Mouse (Mus musculus): ENCODE results near the gene Pecam1. TPM values are rescaled to one million over a fixed set of nuclear protein-coding genes. Genes with fewer than 3 reads are reported as not detected.
A peak's percentile ranks its signal among the peaks of the same experiment; 100 is the strongest.
"Not testable (repeated sequence)": the region's sequence is repeated elsewhere in the genome, so short reads cannot be mapped to it uniquely, and the experiment has no call there.

The Pecam1 gene
- polyA plus RNA-seq, 1 experiment: 0.15 TPM

DNA sequence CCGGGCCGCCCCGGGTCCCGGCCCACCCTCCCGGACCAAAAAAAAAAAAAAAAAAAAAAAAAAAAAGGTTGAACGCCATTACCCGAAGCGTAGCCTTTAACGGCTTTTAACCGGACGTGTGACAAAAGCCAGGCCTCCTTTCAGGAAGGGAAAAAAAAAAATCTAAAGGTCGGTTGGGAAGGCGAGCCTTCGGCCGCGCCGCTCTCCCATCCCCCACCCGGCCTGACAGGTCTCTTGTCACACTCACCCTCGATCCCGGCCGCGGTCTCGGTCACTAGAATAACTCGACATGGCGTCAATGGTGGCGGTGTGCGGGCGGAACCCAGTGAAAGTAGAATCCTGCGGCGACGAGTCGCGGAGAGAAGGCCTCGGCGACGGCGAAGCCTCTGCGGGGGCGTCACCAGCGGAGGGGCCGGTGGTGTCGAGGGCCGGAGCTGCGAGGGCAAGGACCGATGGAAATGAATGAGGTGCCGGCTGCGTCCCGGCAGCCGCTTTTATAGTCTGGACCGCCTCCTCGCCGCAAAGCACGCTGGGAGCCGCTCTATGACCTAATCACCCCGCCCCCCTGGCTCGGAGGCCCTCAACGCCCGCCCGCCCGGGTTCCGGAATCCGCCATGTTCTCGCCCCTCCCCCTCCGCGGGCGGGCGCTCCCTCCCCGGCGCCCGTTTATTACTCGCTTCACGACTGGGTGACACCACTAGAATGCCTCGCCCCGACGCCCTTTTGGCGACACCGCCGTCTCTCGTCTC lies 37.8 kb upstream of the Pecam1 start:
- H3K79me2 ChIP-seq (ENCODE audit: control insufficient read depth, insufficient read depth): peaks cover 88% of the 10 kb centered on the region
- H3K36me3 ChIP-seq (ENCODE audit: control insufficient read depth, insufficient read depth): peaks cover 50% of the 10 kb centered on the region
- H3K79me3 ChIP-seq (ENCODE audit: low read depth): peaks cover 73% of the 10 kb centered on the region
- no peak for TF ChIP-seq FOSL1 (IDR thresholded peaks at IDR 0.05; ENCODE audit: insufficient read depth, low read length, poor library complexity, severe bottlenecking)
- TF ChIP-seq MAX (IDR thresholded peaks at IDR 0.05): no peak
- no peak for TF ChIP-seq MYOG (IDR thresholded peaks at IDR 0.05; ENCODE audit: control insufficient read depth, extremely low read depth, insufficient read length)
- TF ChIP-seq MYOD1 (IDR thresholded peaks at IDR 0.05; ENCODE audit: control insufficient read depth, insufficient read length, low read depth): no peak
- peak; percentile 6 for TF ChIP-seq CEBPB (IDR thresholded peaks at IDR 0.05; ENCODE audit: low read depth)
- H3K4me3 ChIP-seq (ENCODE audit: insufficient read depth, poor library complexity, severe bottlenecking): peak overlapping the region; percentile 95
- H3ac ChIP-seq (ENCODE audit: control insufficient read depth, insufficient read length, low read depth): peak overlapping the region; percentile 97
- no peaks in the 10 kb centered on the region for H3K27me3 ChIP-seq (ENCODE audit: control insufficient read depth, insufficient read depth, insufficient read length)

- H3K36me3 ChIP-seq (ENCODE audit: control insufficient read depth, insufficient read depth): peaks cover 51% of the 10 kb centered on the region
Measured at GRCm38 (mm10) chr11:106787131-106788025, 37.0 kb upstream of the Pecam1 start.

GRCm38 (mm10) chr11:106785043-106785442 lies 34.6 kb upstream of the Pecam1 start:
- Histone ChIP-seq H3ac (ENCODE audit: control insufficient read depth, insufficient read length, low read depth) (no peak overlapping the region), H3K36me3 (ENCODE audit: control insufficient read depth, insufficient read depth) (peaks cover 74% of the 10 kb centered on the region), H3K27me3 (ENCODE audit: control insufficient read depth, insufficient read depth, insufficient read length) (no peaks in the 10 kb centered on the region), H3K79me2 (ENCODE audit: control insufficient read depth, insufficient read depth) (peaks cover 77% of the 10 kb centered on the region), H3K79me3 (ENCODE audit: low read depth) (peaks cover 65% of the 10 kb centered on the region), H3K4me3 (ENCODE audit: insufficient read depth, poor library complexity, severe bottlenecking) (no peak overlapping the region)
- no peak for TF ChIP-seq CTCF (IDR thresholded peaks at IDR 0.05; ENCODE audit: control insufficient read depth, insufficient read depth, insufficient read length)
- TF ChIP-seq MAX (IDR thresholded peaks at IDR 0.05): no peak
- no peak for TF ChIP-seq CEBPB (IDR thresholded peaks at IDR 0.05; ENCODE audit: low read depth)
- no peak for TF ChIP-seq USF1 (IDR thresholded peaks at IDR 0.05; ENCODE audit: low read depth)
- no peak for TF ChIP-seq FOSL1 (IDR thresholded peaks at IDR 0.05; ENCODE audit: insufficient read depth, low read length, poor library complexity, severe bottlenecking)
- no peak for TF ChIP-seq MYOG (IDR thresholded peaks at IDR 0.05; ENCODE audit: control insufficient read depth, extremely low read depth, insufficient read length)
- no peak for TF ChIP-seq MYOD1 (IDR thresholded peaks at IDR 0.05; ENCODE audit: control insufficient read depth, insufficient read length, low read depth)

More at GRCm38 (mm10) chr11:106787131-106788025, 37.0 kb upstream of the Pecam1 start:
- Histone ChIP-seq H3K79me2 (ENCODE audit: control insufficient read depth, insufficient read depth) (peaks cover 88% of the 10 kb centered on the region), H3ac (ENCODE audit: control insufficient read depth, insufficient read length, low read depth) (peak overlapping the region; percentile 97), H3K79me3 (ENCODE audit: low read depth) (peaks cover 80% of the 10 kb centered on the region), H3K27me3 (ENCODE audit: control insufficient read depth, insufficient read depth, insufficient read length) (no peaks in the 10 kb centered on the region), H3K4me3 (ENCODE audit: insufficient read depth, poor library complexity, severe bottlenecking) (peak overlapping the region; percentile 95)
- TF ChIP-seq CEBPB (IDR thresholded peaks at IDR 0.05; ENCODE audit: low read depth) (peak; percentile 53), MYOG (IDR thresholded peaks at IDR 0.05; ENCODE audit: control insufficient read depth, extremely low read depth, insufficient read length) (no peak)

- TF ChIP-seq FOSL1 (IDR thresholded peaks at IDR 0.05; ENCODE audit: insufficient read depth, low read length, poor library complexity, severe bottlenecking) (no peak), USF1 (IDR thresholded peaks at IDR 0.05; ENCODE audit: low read depth) (no peak), MYOD1 (IDR thresholded peaks at IDR 0.05; ENCODE audit: control insufficient read depth, insufficient read length, low read depth) (no peak), CEBPB (IDR thresholded peaks at IDR 0.05; ENCODE audit: low read depth) (no peak), MYOG (IDR thresholded peaks at IDR 0.05; ENCODE audit: control insufficient read depth, extremely low read depth, insufficient read length) (no peak), CTCF (IDR thresholded peaks at IDR 0.05; ENCODE audit: control insufficient read depth, insufficient read depth, insufficient read length) (no peak), MAX (IDR thresholded peaks at IDR 0.05) (no peak)
- Histone ChIP-seq H3ac (ENCODE audit: control insufficient read depth, insufficient read length, low read depth) (no peak overlapping the region), H3K36me3 (ENCODE audit: control insufficient read depth, insufficient read depth) (peaks cover 80% of the 10 kb centered on the region)
Measured at GRCm38 (mm10) chr11:106784476-106784875, 34.0 kb upstream of the Pecam1 start.

GRCm38 (mm10) chr11:106782841-106783764 lies 32.7 kb upstream of the Pecam1 start:
- Histone ChIP-seq H3K79me2 (ENCODE audit: control insufficient read depth, insufficient read depth) (peaks cover 78% of the 10 kb centered on the region), H3K36me3 (ENCODE audit: control insufficient read depth, insufficient read depth) (peaks cover 80% of the 10 kb centered on the region), H3K27me3 (ENCODE audit: control insufficient read depth, insufficient read depth, insufficient read length) (no peaks in the 10 kb centered on the region), H3K4me3 (ENCODE audit: insufficient read depth, poor library complexity, severe bottlenecking) (no peak overlapping the region), H3K79me3 (ENCODE audit: low read depth) (peaks cover 60% of the 10 kb centered on the region), H3ac (ENCODE audit: control insufficient read depth, insufficient read length, low read depth) (no peak overlapping the region)
- TF ChIP-seq CTCF (IDR thresholded peaks at IDR 0.05; ENCODE audit: control insufficient read depth, insufficient read depth, insufficient read length) (no peak), MAX (IDR thresholded peaks at IDR 0.05) (no peak), CEBPB (IDR thresholded peaks at IDR 0.05; ENCODE audit: low read depth) (no peak), MYOD1 (IDR thresholded peaks at IDR 0.05; ENCODE audit: control insufficient read depth, insufficient read length, low read depth) (no peak), MYOG (IDR thresholded peaks at IDR 0.05; ENCODE audit: control insufficient read depth, extremely low read depth, insufficient read length) (no peak), FOSL1 (IDR thresholded peaks at IDR 0.05; ENCODE audit: insufficient read depth, low read length, poor library complexity, severe bottlenecking) (no peak), USF1 (IDR thresholded peaks at IDR 0.05; ENCODE audit: low read depth) (no peak)

More at GRCm38 (mm10) chr11:106784476-106784875, 34.0 kb upstream of the Pecam1 start:
- Histone ChIP-seq H3K79me2 (ENCODE audit: control insufficient read depth, insufficient read depth) (peaks cover 72% of the 10 kb centered on the region), H3K79me3 (ENCODE audit: low read depth) (peaks cover 60% of the 10 kb centered on the region), H3K27me3 (ENCODE audit: control insufficient read depth, insufficient read depth, insufficient read length) (no peaks in the 10 kb centered on the region), H3K4me3 (ENCODE audit: insufficient read depth, poor library complexity, severe bottlenecking) (no peak overlapping the region)

DNA sequence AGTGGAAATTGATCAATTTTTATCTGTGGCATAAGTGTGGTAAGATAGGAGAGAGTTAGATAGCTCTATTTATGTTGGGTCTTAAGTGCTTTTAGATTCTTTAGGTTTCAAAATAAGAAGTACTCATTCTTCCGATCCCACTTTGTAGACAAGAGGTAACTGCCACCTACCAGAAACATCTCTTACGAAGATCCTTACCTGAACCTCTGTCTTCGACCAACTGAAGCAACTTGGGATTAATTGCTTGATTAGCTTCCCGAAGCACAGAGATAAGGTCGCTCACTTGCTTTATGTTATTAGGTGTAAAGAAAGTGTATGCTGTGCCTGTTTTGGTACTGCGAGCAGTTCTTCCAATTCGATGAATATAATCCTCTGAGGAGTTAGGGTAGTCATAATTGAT lies 31.8 kb upstream of the Pecam1 start:
- not testable (repeated sequence) for H3K27me3 ChIP-seq (ENCODE audit: control insufficient read depth, insufficient read depth, insufficient read length); H3K4me3 ChIP-seq (ENCODE audit: insufficient read depth, poor library complexity, severe bottlenecking); H3ac ChIP-seq (ENCODE audit: control insufficient read depth, insufficient read length, low read depth)
- Histone ChIP-seq H3K79me2 (ENCODE audit: control insufficient read depth, insufficient read depth) (peaks cover 78% of the 10 kb centered on the region), H3K36me3 (ENCODE audit: control insufficient read depth, insufficient read depth) (peaks cover 80% of the 10 kb centered on the region), H3K79me3 (ENCODE audit: low read depth) (peaks cover 59% of the 10 kb centered on the region)

All from C2C12 (cell line).